Mouse (Mus musculus): ENCODE measurements around the gene Pafah1b2.

The Pafah1b2 gene

DNA sequence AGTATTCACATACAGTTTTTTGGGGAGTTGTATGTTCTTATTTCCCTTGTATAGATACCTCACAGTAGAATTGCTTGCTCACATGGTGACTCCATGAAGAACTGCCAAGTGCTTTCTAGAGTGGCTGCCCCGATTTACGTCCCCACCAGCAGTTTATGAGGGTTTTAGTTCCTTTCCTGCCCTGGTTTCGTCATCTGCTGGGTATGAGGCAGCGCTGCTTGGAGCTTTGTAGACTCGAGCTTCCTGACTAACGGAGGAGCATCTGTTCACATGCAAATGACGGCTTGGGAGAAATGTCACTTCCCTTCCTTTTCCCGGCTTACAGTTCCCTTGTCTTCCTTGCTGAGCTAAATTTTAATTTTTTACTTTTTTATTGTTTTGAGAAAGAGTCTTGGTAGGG, 15.5 kb upstream of the Pafah1b2 start:
- in situ Hi-C loops (cut with MboI; ENCODE audit: unreplicated experiment in 2 of 2) = no loop called here

DNA sequence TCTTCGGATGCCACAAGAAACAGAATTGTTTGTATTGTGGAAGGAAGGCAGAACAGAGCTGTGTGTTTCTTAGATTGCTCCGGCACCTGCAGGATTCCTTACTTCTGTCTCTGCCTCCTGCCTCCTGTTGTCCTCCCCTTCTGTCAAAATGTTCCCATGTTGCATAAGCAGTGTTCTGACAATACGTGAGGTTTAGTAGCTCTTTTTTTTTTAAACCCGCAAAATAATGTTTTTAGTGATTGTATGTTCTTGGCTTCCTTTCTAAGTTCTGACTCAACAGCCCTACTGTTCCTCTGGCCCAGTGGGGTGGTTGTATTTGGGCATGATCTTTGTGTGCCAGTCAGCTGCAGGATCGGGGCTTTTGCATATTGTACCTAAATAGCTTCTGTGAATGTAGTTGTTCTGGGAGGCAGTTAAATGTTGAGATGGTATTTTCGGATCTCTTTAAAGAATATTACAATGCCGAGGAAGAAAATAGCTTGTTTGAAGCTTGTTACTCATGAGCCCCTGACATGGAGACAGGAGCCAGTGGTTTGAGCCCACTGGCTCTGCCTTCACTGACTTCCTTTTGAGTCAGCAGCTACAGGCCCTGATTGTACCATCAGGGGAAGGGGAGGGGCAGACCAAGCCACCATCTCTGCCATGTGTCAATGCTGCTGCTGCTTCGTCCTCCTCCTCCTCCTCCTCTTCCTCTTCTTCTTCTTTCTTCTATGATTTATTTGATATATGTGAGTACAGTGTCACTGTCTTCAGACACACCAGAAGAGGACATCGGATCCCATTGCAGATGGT, 13.8 kb upstream of the Pafah1b2 start:
- in situ Hi-C loops (cut with MboI; ENCODE audit: unreplicated experiment in 2 of 2) = no loop called here

GRCm38 (mm10) chr9:46023591-46023990, 11.1 kb upstream of the Pafah1b2 start:
- in situ Hi-C loops (cut with MboI; ENCODE audit: unreplicated experiment in 2 of 2) = no loop called here

DNA sequence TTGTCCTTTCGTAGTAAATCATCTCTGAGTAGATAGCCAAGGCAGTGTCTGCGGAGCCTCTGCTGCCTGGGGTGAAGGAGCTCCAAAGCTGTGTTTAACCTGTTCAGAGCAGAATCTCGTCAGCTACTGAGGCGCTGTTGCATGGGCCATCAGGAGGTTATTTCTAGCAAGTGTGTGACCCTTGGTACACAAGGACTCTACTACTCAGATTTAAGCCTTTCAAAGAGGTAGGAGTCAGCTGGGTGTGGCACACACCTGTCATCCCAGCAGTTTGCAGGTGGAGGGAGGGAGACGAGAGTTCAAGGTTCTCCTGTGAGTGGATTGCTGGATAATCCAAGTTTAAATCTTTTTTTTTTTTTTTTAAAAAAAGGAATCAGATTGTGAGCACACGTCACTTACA, 7.5 kb upstream of the Pafah1b2 start:
- in situ Hi-C loops (cut with MboI; ENCODE audit: unreplicated experiment in 2 of 2) = no loop called here

GRCm38 (mm10) chr9:46018316-46018715, 5.8 kb upstream of the Pafah1b2 start:
- in situ Hi-C loops (cut with MboI; ENCODE audit: unreplicated experiment in 2 of 2) = no loop called here

DNA sequence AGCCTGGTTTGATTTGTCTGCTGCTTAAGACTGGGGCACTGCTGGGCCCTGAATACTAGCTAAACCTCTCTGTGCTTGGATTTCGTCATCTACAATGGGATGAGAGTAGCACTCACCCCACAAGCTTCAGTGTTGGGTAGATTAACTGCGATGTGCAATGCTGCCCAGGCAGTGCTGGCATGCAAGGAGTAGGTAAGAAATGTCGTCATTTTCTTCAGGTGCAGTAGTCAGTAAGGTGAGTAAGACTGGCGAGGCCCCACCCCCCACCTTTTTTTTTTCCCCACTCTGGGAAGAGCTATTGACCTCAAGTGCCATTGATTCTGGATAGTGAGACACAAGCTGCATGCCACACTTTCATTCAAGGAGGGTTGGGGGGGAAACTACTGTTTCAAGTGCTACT, 3.9 kb upstream of the Pafah1b2 start:
- in situ Hi-C loops (cut with MboI; ENCODE audit: unreplicated experiment in 2 of 2) = no loop called here

- in situ Hi-C loops (cut with MboI; ENCODE audit: unreplicated experiment in 2 of 2) = no loop called here
Measured at GRCm38 (mm10) chr9:46015831-46016230, 3.3 kb upstream of the Pafah1b2 start.

GRCm38 (mm10) chr9:46015081-46015551, 2.6 kb upstream of the Pafah1b2 start:
- in situ Hi-C loops (cut with MboI; ENCODE audit: unreplicated experiment in 2 of 2) = no loop called here

DNA sequence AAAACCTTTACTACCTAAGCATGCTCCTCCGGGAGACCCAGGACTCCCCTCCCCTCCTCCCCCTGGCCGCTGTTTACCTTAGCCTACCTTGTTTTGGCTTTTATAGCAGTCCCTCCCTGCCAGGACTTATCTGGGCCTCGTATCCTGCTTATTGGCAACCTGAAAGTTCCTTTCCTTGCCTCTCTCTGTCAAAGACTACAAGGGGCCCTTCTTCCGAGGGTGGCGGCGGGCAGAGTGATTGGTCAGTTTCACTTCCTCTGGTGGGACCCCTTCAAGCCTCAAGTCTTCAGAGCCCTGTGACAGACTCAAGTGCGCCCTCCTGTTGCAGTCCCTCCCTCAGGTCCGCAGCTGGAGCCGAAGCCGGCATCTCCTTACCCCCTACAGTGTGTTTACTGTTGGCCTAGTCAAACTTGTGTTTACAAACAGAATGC, 1.8 kb upstream of the Pafah1b2 start:
- in situ Hi-C loops (cut with MboI; ENCODE audit: unreplicated experiment in 2 of 2) = no loop called here

GRCm38 (mm10) chr9:46013616-46014015, 1.1 kb upstream of the Pafah1b2 start:
- in situ Hi-C loops (cut with MboI; ENCODE audit: unreplicated experiment in 2 of 2) = no loop called here

- in situ Hi-C loops (cut with MboI; ENCODE audit: unreplicated experiment in 2 of 2) = no loop called here
Measured at GRCm38 (mm10) chr9:46013009-46013586, 608 bp upstream of the Pafah1b2 start.

DNA sequence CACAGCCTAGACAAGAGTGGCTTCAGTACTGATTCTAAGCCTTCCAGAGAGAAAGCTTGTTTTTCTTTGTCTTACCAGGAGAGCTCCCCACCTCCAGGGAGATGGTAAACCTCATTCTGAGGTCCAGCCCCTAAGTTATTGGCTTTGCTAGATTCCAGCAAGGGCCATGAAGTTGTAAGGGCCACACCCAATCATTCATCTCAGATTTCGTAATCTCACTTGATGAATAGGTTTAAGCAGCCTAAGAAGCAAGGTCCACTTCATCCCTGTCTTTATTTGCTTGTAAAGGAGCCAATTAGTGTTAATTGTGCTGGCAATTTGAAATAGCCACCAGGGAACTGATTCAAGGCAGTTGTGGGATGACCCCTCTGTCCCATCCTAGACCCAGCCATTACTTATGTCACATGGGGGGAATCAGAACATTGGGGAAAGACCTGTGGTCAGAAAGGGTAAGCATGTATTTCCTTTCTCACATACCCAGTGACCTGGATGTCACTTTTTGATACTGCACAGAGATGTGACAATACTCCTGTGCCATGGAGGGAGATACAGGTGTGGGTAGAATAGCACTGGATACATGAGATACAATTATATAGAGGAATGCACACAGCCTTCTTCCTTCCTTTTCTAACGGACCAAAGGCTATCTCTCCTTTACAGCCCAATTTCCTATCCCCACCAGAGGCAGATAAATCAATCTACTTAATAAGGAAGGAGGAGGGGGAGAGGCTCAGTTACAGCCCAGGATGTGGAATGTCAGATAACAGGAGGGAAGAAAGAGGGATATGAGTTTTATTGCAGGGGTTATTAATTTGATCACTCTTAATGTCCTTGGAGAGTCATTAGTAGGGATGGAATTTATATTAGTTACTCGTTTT, 1.2 kb downstream of the Pafah1b2 start:
- in situ Hi-C loops (cut with MboI; ENCODE audit: unreplicated experiment in 2 of 2) = no loop called here

DNA sequence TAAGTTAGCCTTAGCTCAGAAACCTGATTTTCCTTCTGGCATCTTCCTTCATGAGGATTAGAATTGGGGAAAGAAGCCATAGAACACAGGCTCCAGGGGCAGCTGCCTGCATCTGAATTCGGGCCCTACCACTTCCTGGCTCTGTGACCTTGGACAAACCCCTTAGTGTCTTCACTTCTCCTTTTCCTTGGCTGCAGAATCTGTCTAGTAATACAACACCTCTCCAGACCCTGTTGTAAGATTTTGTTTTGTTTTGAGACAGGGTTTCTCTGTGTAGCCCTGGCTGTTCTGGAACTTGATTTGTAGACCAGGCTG, 2.9 kb downstream of the Pafah1b2 start:
- in situ Hi-C loops (cut with MboI; ENCODE audit: unreplicated experiment in 2 of 2) = loop anchor here (5.0 kb wide), 2 partner anchors 183 to 238 kb away; no protein-coding TSS in a partner anchor

- in situ Hi-C loops (cut with MboI; ENCODE audit: unreplicated experiment in 2 of 2) = loop anchor here (5.0 kb wide), 2 partner anchors 183 to 238 kb away; no protein-coding TSS in a partner anchor
Measured at GRCm38 (mm10) chr9:46008931-46009668, 3.4 kb downstream of the Pafah1b2 start.

GRCm38 (mm10) chr9:46006224-46006623, 6.3 kb downstream of the Pafah1b2 start:
- in situ Hi-C loops (cut with MboI; ENCODE audit: unreplicated experiment in 2 of 2) = loop anchor here (5.0 kb wide), 2 partner anchors 186 to 241 kb away; no protein-coding TSS in a partner anchor

DNA sequence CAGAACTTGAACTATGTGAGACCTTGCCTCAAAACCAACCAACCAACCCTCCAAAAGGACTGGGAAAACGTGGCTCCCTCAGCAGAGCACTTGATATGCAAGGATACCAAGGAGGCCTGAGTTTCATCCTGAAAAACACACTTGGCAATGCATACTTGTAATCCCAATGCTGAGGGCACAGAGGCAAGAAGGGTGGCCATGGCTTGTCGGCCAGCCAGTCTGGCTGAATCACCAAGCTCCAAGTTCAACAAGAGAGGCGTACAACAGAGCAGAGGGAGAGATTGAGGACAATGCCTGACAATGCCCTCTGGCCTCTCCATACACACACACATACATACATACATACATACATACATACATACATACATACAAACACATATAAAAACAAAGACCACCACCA, 8.0 kb downstream of the Pafah1b2 start:
- in situ Hi-C loops (cut with MboI; ENCODE audit: unreplicated experiment in 2 of 2) = loop anchor here (5.0 kb wide), 2 partner anchors 303 to 308 kb away; no protein-coding TSS in a partner anchor

DNA sequence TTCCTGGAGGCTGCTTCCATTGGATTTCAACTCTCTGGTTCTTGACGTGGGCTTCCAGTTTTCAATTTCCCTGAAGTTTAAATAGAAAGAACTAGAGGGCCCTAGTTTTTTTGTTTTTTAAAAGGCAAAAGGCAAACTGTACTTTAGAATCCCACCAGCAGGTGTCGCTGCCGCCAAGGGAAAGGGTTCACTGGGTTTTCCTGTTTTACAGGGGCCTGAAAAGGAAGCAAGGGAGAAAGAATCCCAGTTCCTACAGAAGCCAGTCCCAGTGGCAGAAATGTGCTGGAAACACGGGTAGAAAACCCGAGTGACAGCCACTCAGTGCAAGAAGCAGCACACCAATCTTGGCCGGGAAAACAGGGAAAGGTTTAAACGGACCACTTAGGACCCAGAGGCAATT, 8.8 kb downstream of the Pafah1b2 start:
- in situ Hi-C loops (cut with MboI; ENCODE audit: unreplicated experiment in 2 of 2) = loop anchor here (5.0 kb wide), 2 partner anchors 304 to 309 kb away; no protein-coding TSS in a partner anchor

- in situ Hi-C loops (cut with MboI; ENCODE audit: unreplicated experiment in 2 of 2) = no loop called here
Measured at GRCm38 (mm10) chr9:45999009-45999408, 13.5 kb downstream of the Pafah1b2 start.

DNA sequence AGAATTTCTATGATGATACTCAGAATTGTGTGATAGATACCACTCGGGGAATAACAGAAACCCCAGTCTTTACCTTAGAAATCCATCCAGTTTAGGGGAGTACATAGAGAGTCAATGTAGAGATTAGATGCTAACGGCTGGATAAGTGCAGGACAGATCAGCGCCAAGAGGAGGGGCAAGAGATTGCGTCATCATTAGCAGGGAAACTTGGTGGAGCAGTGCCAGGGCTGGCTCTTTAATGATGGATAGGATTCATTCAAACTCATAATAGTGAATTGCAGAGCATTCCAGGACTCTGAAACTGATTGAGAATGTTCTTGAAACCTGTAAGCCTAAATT, 27.3 kb downstream of the Pafah1b2 start:
- in situ Hi-C loops (cut with MboI; ENCODE audit: unreplicated experiment in 2 of 2) = no loop called here

GRCm38 (mm10) chr9:45984409-45985228, 27.9 kb downstream of the Pafah1b2 start:
- in situ Hi-C loops (cut with MboI; ENCODE audit: unreplicated experiment in 2 of 2) = no loop called here
